Mouse (Mus musculus) T-helper 17 cell (primary cell): ENCODE results near the gene Itgb7.
"Not testable (repeated sequence)": the region's sequence is repeated elsewhere in the genome, so short reads cannot be mapped to it uniquely, and the experiment has no call there.

ENCODE experiments used
- in situ Hi-C, 2 experiments: fragments of 300-600 bp; cut with MboI, MseI; formaldehyde crosslinking; loops; 1 replicate in 1 of 2; 2 replicates in 1 of 2; pipeline ENCODE4 v1.15.1; 2025; ENCODE audit warnings: high pct_unique_total_duplicates in 2 of 2

Itgb7 gene

GRCm38 (mm10) chr15:102230408-102231321 lies 1.1 kb downstream of the Itgb7 start:
- in situ Hi-C loops, result loop anchor here in 1 of 2 experiments (10.0 kb wide), 1 partner anchor 1996 kb away; no protein-coding TSS in a partner anchor

- in situ Hi-C loops, result not testable (repeated sequence)
These were observed 6.1 kb downstream of the Itgb7 start for GRCm38 (mm10) chr15:102225619-102226018.

GRCm38 (mm10) chr15:102224992-102225617 lies 6.6 kb downstream of the Itgb7 start:
- in situ Hi-C loops, result no loop called here

- in situ Hi-C loops, result no loop called here
These were observed 7.4 kb downstream of the Itgb7 start for GRCm38 (mm10) chr15:102224186-102224991.

GRCm38 (mm10) chr15:102222386-102222785 lies 9.4 kb downstream of the Itgb7 start:
- in situ Hi-C loops, result no loop called here

- in situ Hi-C loops, result no loop called here
These were observed 14.4 kb downstream of the Itgb7 start for GRCm38 (mm10) chr15:102217325-102217724.

GRCm38 (mm10) chr15:102216459-102217228 lies 15.1 kb downstream of the Itgb7 start:
- in situ Hi-C loops, result no loop called here

GRCm38 (mm10) chr15:102215624-102216023 lies 16.1 kb downstream of the Itgb7 start:
- in situ Hi-C loops, result no loop called here

GRCm38 (mm10) chr15:102214132-102214531 lies 17.6 kb downstream of the Itgb7 start:
- in situ Hi-C loops, result no loop called here

GRCm38 (mm10) chr15:102211895-102212294 lies 19.8 kb downstream of the Itgb7 start:
- in situ Hi-C loops, result no loop called here

GRCm38 (mm10) chr15:102210816-102211215 lies 20.9 kb downstream of the Itgb7 start:
- in situ Hi-C loops, result no loop called here

- in situ Hi-C loops, result loop anchor here in 1 of 2 experiments (10.0 kb wide), 1 partner anchor 1454 kb away; no protein-coding TSS in a partner anchor
These were observed 22.6 kb downstream of the Itgb7 start for GRCm38 (mm10) chr15:102209114-102209513.

- in situ Hi-C loops, result loop anchor here in 1 of 2 experiments (10.0 kb wide), 1 partner anchor 1453 kb away; no protein-coding TSS in a partner anchor
These were observed 23.6 kb downstream of the Itgb7 start for GRCm38 (mm10) chr15:102208092-102208561.

- in situ Hi-C loops, result loop anchor here in 1 of 2 experiments (10.0 kb wide), 1 partner anchor 1453 kb away; no protein-coding TSS in a partner anchor
These were observed 24.4 kb downstream of the Itgb7 start for GRCm38 (mm10) chr15:102207351-102207750.

GRCm38 (mm10) chr15:102205779-102206178 lies 26.0 kb downstream of the Itgb7 start:
- in situ Hi-C loops, result loop anchor here in 1 of 2 experiments (10.0 kb wide), 1 partner anchor 1451 kb away; no protein-coding TSS in a partner anchor

- in situ Hi-C loops, result loop anchor here in 1 of 2 experiments (10.0 kb wide), 1 partner anchor 1450 kb away; no protein-coding TSS in a partner anchor
These were observed 26.9 kb downstream of the Itgb7 start, which contains the start of gene Csad for GRCm38 (mm10) chr15:102204674-102205505. Gene Csad, minus strand, starts transcription at chr15:102204724.

- in situ Hi-C loops, result loop anchor here in 1 of 2 experiments (10.0 kb wide), 1 partner anchor 1449 kb away; no protein-coding TSS in a partner anchor
These were observed 27.8 kb downstream of the Itgb7 start for GRCm38 (mm10) chr15:102203835-102204381.

GRCm38 (mm10) chr15:102202971-102203834 lies 28.5 kb downstream of the Itgb7 start, which contains the start of gene Zfp740:
Gene Zfp740, plus strand, starts transcription at chr15:102203249.
- in situ Hi-C loops, result loop anchor here in 1 of 2 experiments (10.0 kb wide), 1 partner anchor 1448 kb away; no protein-coding TSS in a partner anchor
